Mouse (Mus musculus) erythroblast, embryonic 14.5 days (primary cell): ENCODE measurements around the gene Olfr792.

Experiments
- GATA1 ChIP-seq: IDR thresholded peaks from 2 replicates; pipeline ENCODE4 v1.6.1; 2012; ENCODE audit warnings: low read length, inconsistent platforms, mixed read lengths
- TAL1 ChIP-seq: IDR thresholded peaks from 3 replicates; pipeline ENCODE4 v1.6.1; 2012; ENCODE audit warnings: low read length, inconsistent platforms, mixed read lengths

DNA sequence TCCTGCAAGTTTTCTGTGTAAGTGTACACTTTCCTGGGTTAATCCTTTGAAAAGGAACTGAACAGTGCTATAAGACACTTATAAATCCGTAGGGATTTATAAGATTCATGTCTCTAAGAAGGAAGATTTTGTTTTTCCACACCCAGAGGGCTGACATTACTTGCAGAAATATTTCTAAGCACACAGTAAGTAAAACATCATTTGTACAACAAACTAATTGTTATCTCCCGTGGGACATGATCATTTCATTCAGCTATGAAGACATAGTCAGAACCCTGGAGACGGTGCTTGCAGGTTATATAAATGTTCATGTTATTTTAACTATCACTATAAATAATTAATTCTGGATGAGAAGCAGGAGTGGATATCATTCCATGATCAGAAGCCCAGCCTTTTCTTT, 17.5 kb upstream of the Olfr792 start, which contains the start of gene Olfr791:
- TF ChIP-seq TAL1 (no peak), GATA1 (no peak)
